Mouse (Mus musculus) thymus, adult 2 months (tissue): ENCODE measurements around the gene Ear6.

ENCODE experiments used
- CTCF ChIP-seq: fragments of 200-500 bp; IDR thresholded peaks from 2 replicates; pipeline ENCODE4 v1.5.1; 2012; ENCODE audit warnings: mild to moderate bottlenecking, control low read depth, low read length, moderate library complexity, borderline replicate concordance; ENCODE audit not compliant: control insufficient read depth, poor library complexity, insufficient read depth; ENCODE audit errors: extremely low read depth
- POLR2A ChIP-seq: fragments of 200-500 bp; IDR thresholded peaks from 2 replicates; pipeline ENCODE4 v1.6.1; 2012; ENCODE audit warnings: mild to moderate bottlenecking, low read length, control low read depth, moderate library complexity; ENCODE audit not compliant: control insufficient read depth, poor library complexity, insufficient read depth; ENCODE audit errors: extremely low read depth

DNA sequence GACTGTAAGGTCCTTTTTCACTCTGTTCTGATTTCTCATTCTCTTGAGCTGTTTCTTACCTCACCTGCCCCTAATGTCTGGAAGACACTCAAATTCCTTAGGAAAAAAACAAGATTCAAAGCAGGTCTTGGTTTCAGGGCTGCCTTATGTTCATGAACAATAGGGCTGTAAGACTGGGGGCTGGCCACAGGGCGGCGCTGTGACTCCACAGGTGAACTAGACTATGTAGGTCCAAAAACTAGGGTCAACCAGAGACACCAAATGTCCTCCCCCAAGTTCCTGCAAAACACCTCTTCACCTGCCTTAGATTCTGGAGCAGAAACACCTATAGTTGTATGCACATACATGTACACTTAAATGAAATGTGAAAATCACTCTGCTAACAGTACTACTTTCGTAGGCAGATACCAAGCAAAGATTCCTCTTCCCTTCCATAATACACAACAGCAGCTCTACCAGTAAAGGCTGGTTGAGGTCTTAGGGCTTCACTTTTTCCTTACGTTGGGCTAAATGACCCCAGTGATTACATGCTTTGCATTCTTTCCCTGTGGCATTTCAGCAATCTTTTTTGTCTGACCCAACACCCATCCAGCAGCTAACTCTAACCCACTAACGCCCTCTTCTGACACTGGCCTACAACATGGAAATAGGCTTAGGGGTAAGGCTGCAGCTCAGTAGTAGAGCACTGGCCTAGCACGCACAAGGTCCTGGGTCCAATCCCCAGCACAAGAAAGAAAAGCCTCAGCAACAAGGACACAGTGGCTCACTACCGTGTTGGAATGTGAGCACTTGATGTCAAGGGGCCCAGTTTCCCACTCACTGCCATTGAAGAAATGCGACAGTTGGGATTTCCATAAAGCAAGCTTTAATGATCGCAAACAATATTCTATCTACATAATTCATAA is 49.6 kb downstream of the Ear6 start:
- no peak for TF ChIP-seq POLR2A
- peak; percentile 62; the same call in 1 of the 2 replicates for TF ChIP-seq CTCF
